Mouse (Mus musculus): Measurements from ENCODE around the gene Baz1b.

- no peak for TF ChIP-seq TAL1 (IDR thresholded peaks at IDR 0.05; ENCODE audit: low read length)
- no peak for TF ChIP-seq GATA1 (IDR thresholded peaks at IDR 0.05; ENCODE audit: low read length)
Observed at GRCm38 (mm10) chr5:135233166-135233920, 46.3 kb downstream of the Baz1b start.

All from erythroblast, embryonic 14.5 days (primary cell).